Mouse (Mus musculus): ENCODE measurements around the gene Prrc2a. TPM values are rescaled to one million over a fixed set of nuclear protein-coding genes. Genes with fewer than 3 reads are reported as not detected.

The Prrc2a gene
- polyA plus RNA-seq, 1 experiment = 269 TPM

- no peak for TF ChIP-seq CTCF (IDR thresholded peaks at IDR 0.05; ENCODE audit: extremely low read depth, insufficient read depth, low read length)
- TF ChIP-seq POLR2A (IDR thresholded peaks at IDR 0.05; ENCODE audit: extremely low read depth, insufficient read depth, low read length) = no peak
- H3K4me3 ChIP-seq (ENCODE audit: insufficient read depth, low read length) = peak overlapping the region; percentile 49
- H3K27ac ChIP-seq (ENCODE audit: insufficient read depth, low read length) = peak overlapping the region; percentile 93; the same call in 1 of the 2 replicates
- H3K4me1 ChIP-seq (ENCODE audit: control insufficient read depth, insufficient read depth, low read length) = peaks cover 7% of the 10 kb centered on the region
Observed at GRCm38 (mm10) chr17:35165451-35166155, 906 bp upstream of the Prrc2a start.

- TF ChIP-seq POLR2A (IDR thresholded peaks at IDR 0.05; ENCODE audit: extremely low read depth, insufficient read depth, low read length) (no peak), CTCF (IDR thresholded peaks at IDR 0.05; ENCODE audit: extremely low read depth, insufficient read depth, low read length) (no peak)
- peak overlapping the region; percentile 96 for H3K27ac ChIP-seq (ENCODE audit: insufficient read depth, low read length)
- H3K4me1 ChIP-seq (ENCODE audit: control insufficient read depth, insufficient read depth, low read length) = peaks cover 7% of the 10 kb centered on the region
- peak overlapping the region; percentile 49 for H3K4me3 ChIP-seq (ENCODE audit: insufficient read depth, low read length)
Observed at GRCm38 (mm10) chr17:35164218-35164567, 504 bp downstream of the Prrc2a start.

GRCm38 (mm10) chr17:35163326-35164081, 1.2 kb downstream of the Prrc2a start:
- TF ChIP-seq POLR2A (IDR thresholded peaks at IDR 0.05; ENCODE audit: extremely low read depth, insufficient read depth, low read length) (no peak), CTCF (IDR thresholded peaks at IDR 0.05; ENCODE audit: extremely low read depth, insufficient read depth, low read length) (no peak)
- peak overlapping the region; percentile 49 for H3K4me3 ChIP-seq (ENCODE audit: insufficient read depth, low read length)
- peaks cover 6% of the 10 kb centered on the region for H3K4me1 ChIP-seq (ENCODE audit: control insufficient read depth, insufficient read depth, low read length)
- no peak overlapping the region; the same call in 1 of the 2 replicates for H3K27ac ChIP-seq (ENCODE audit: insufficient read depth, low read length)

- H3K27ac ChIP-seq (ENCODE audit: insufficient read depth, low read length) = no peak overlapping the region
- H3K4me3 ChIP-seq (ENCODE audit: insufficient read depth, low read length) = peak overlapping the region; percentile 49
- no peak for TF ChIP-seq POLR2A (IDR thresholded peaks at IDR 0.05; ENCODE audit: extremely low read depth, insufficient read depth, low read length)
- no peak for TF ChIP-seq CTCF (IDR thresholded peaks at IDR 0.05; ENCODE audit: extremely low read depth, insufficient read depth, low read length)
- peaks cover 5% of the 10 kb centered on the region for H3K4me1 ChIP-seq (ENCODE audit: control insufficient read depth, insufficient read depth, low read length)
Observed at GRCm38 (mm10) chr17:35162730-35163129, 2.0 kb downstream of the Prrc2a start.

- peaks cover 3% of the 10 kb centered on the region for H3K4me1 ChIP-seq (ENCODE audit: control insufficient read depth, insufficient read depth, low read length)
- H3K27ac ChIP-seq (ENCODE audit: insufficient read depth, low read length) = no peak overlapping the region
- H3K4me3 ChIP-seq (ENCODE audit: insufficient read depth, low read length) = peak overlapping the region; percentile 49; the same call in 1 of the 2 replicates
- TF ChIP-seq CTCF (IDR thresholded peaks at IDR 0.05; ENCODE audit: extremely low read depth, insufficient read depth, low read length) (no peak), POLR2A (IDR thresholded peaks at IDR 0.05; ENCODE audit: extremely low read depth, insufficient read depth, low read length) (no peak)
Observed at GRCm38 (mm10) chr17:35162121-35162520, 2.6 kb downstream of the Prrc2a start.

- no peak overlapping the region for H3K4me3 ChIP-seq (ENCODE audit: insufficient read depth, low read length)
- H3K27ac ChIP-seq (ENCODE audit: insufficient read depth, low read length) = no peak overlapping the region
- H3K4me1 ChIP-seq (ENCODE audit: control insufficient read depth, insufficient read depth, low read length) = peaks cover 3% of the 10 kb centered on the region
- TF ChIP-seq CTCF (IDR thresholded peaks at IDR 0.05; ENCODE audit: extremely low read depth, insufficient read depth, low read length) = no peak
- TF ChIP-seq POLR2A (IDR thresholded peaks at IDR 0.05; ENCODE audit: extremely low read depth, insufficient read depth, low read length) = no peak
Observed at GRCm38 (mm10) chr17:35161421-35161820, 3.3 kb downstream of the Prrc2a start.

- no peak overlapping the region for H3K4me3 ChIP-seq (ENCODE audit: insufficient read depth, low read length)
- H3K27ac ChIP-seq (ENCODE audit: insufficient read depth, low read length) = no peak overlapping the region
- TF ChIP-seq POLR2A (IDR thresholded peaks at IDR 0.05; ENCODE audit: extremely low read depth, insufficient read depth, low read length) = no peak
- TF ChIP-seq CTCF (IDR thresholded peaks at IDR 0.05; ENCODE audit: extremely low read depth, insufficient read depth, low read length) = no peak
- peaks cover 2% of the 10 kb centered on the region; the same call in 1 of the 2 replicates for H3K4me1 ChIP-seq (ENCODE audit: control insufficient read depth, insufficient read depth, low read length)
Observed at GRCm38 (mm10) chr17:35159638-35160037, 5.1 kb downstream of the Prrc2a start.

- Histone ChIP-seq H3K27ac (ENCODE audit: insufficient read depth, low read length) (no peak overlapping the region), H3K4me1 (ENCODE audit: control insufficient read depth, insufficient read depth, low read length) (peaks cover 2% of the 10 kb centered on the region; the same call in 1 of the 2 replicates), H3K4me3 (ENCODE audit: insufficient read depth, low read length) (no peak overlapping the region)
- no peak for TF ChIP-seq CTCF (IDR thresholded peaks at IDR 0.05; ENCODE audit: extremely low read depth, insufficient read depth, low read length)
Observed at GRCm38 (mm10) chr17:35158850-35159593, 5.7 kb downstream of the Prrc2a start.

- no peak for TF ChIP-seq POLR2A (IDR thresholded peaks at IDR 0.05; ENCODE audit: extremely low read depth, insufficient read depth, low read length)
- TF ChIP-seq CTCF (IDR thresholded peaks at IDR 0.05; ENCODE audit: extremely low read depth, insufficient read depth, low read length) = no peak
- peaks cover 2% of the 10 kb centered on the region; the same call in 1 of the 2 replicates for H3K4me1 ChIP-seq (ENCODE audit: control insufficient read depth, insufficient read depth, low read length)
- no peak overlapping the region for H3K27ac ChIP-seq (ENCODE audit: insufficient read depth, low read length)
- no peak overlapping the region for H3K4me3 ChIP-seq (ENCODE audit: insufficient read depth, low read length)
Observed at GRCm38 (mm10) chr17:35157661-35158175, 7.0 kb downstream of the Prrc2a start.
